Mouse (Mus musculus): ENCODE measurements at regions not wholly inside any gene's neighbourhood (a gene's known extent, or its start where the extent isn't known, plus 50 kb on each side); places are given as distances from the start of the nearest gene placed in this dataset.
"Not testable (repeated sequence)": the region's sequence is repeated elsewhere in the genome, so short reads cannot be mapped to it uniquely, and the experiment has no call there.

- no peak for DNase-seq (ENCODE audit: low read depth)
Measured at GRCm38 (mm10) chr5:132959901-132960300, 416.8 kb upstream of the Auts2 start.

GRCm38 (mm10) chr5:132956184-132956583 lies 413.0 kb upstream of the Auts2 start:
- DNase-seq (ENCODE audit: low read depth), result no peak

- no peak for DNase-seq (ENCODE audit: low read depth)
Measured at GRCm38 (mm10) chr5:132955051-132955450, 411.9 kb upstream of the Auts2 start.

GRCm38 (mm10) chr5:132933439-132933980 lies 390.4 kb upstream of the Auts2 start:
- no peak for DNase-seq (ENCODE audit: low read depth)

- not testable (repeated sequence) for DNase-seq (ENCODE audit: low read depth)
Measured at GRCm38 (mm10) chr5:132929955-132930354, 386.8 kb upstream of the Auts2 start.

GRCm38 (mm10) chr5:132923365-132923764 lies 380.2 kb upstream of the Auts2 start:
- DNase-seq (ENCODE audit: low read depth), result no peak

- no peak for DNase-seq (ENCODE audit: low read depth)
Measured at GRCm38 (mm10) chr5:132909056-132909455, 365.9 kb upstream of the Auts2 start.

GRCm38 (mm10) chr5:132908220-132908619 lies 365.1 kb upstream of the Auts2 start:
- DNase-seq (ENCODE audit: low read depth), result no peak

GRCm38 (mm10) chr5:132892591-132892990 lies 349.4 kb upstream of the Auts2 start:
- no peak for DNase-seq (ENCODE audit: low read depth)

GRCm38 (mm10) chr5:132884130-132884529 lies 341.0 kb upstream of the Auts2 start:
- no peak for DNase-seq (ENCODE audit: low read depth)

- DNase-seq (ENCODE audit: low read depth), result no peak
Measured at GRCm38 (mm10) chr5:132882291-132882690, 339.1 kb upstream of the Auts2 start.

GRCm38 (mm10) chr5:132881170-132881569 lies 338.0 kb upstream of the Auts2 start:
- no peak for DNase-seq (ENCODE audit: low read depth)

GRCm38 (mm10) chr5:132876336-132876840 lies 333.2 kb upstream of the Auts2 start:
- no peak for DNase-seq (ENCODE audit: low read depth)

- DNase-seq (ENCODE audit: low read depth), result no peak
Measured at GRCm38 (mm10) chr5:132858846-132859510, 315.8 kb upstream of the Auts2 start.

- DNase-seq (ENCODE audit: low read depth), result no peak
Measured at GRCm38 (mm10) chr5:132855619-132856510, 312.7 kb upstream of the Auts2 start.

GRCm38 (mm10) chr5:132850770-132851169 lies 307.6 kb upstream of the Auts2 start:
- DNase-seq (ENCODE audit: low read depth), result no peak

- no peak for DNase-seq (ENCODE audit: low read depth)
Measured at GRCm38 (mm10) chr5:132848086-132848485, 304.9 kb upstream of the Auts2 start.

GRCm38 (mm10) chr5:132843284-132843683 lies 300.1 kb upstream of the Auts2 start:
- no peak for DNase-seq (ENCODE audit: low read depth)

- no peak for DNase-seq (ENCODE audit: low read depth)
Measured at GRCm38 (mm10) chr5:132841794-132842193, 298.6 kb upstream of the Auts2 start.

- DNase-seq (ENCODE audit: low read depth), result no peak
Measured at GRCm38 (mm10) chr5:132837420-132837819, 294.3 kb upstream of the Auts2 start.

- DNase-seq (ENCODE audit: low read depth), result no peak
Measured at GRCm38 (mm10) chr5:132828993-132829392, 285.8 kb upstream of the Auts2 start.

- no peak for DNase-seq (ENCODE audit: low read depth)
Measured at GRCm38 (mm10) chr5:132827555-132828333, 284.6 kb upstream of the Auts2 start.

Data from naive thymus-derived CD4-positive, alpha-beta T cell, adult 2 months (primary cell).